Mouse (Mus musculus): ENCODE measurements around the gene Foxo3.

DNA sequence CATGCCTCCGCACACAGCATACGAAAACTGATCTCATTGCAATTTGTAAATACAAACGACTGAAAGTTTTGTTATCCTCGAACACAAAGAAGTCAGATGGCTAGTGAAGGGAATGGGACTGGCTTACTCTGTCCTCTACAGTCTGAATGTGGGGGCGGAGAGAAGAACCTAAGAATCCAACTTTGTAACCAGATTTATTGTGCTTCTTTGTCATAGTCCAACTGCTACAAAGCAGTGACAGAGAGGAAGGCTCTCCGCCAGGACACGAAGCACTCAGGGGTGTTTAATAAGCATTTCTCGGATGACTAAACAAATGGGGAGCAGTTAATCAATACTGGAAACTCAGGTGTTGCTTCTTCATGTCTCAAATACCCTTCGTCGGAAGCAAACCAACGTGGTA, 43.6 kb downstream of the Foxo3 start:
- no peak for TF ChIP-seq CTCF (IDR thresholded peaks at IDR 0.05; ENCODE audit: insufficient read depth, low read length)
- TF ChIP-seq POLR2A (IDR thresholded peaks at IDR 0.05; ENCODE audit: borderline replicate concordance, extremely low read depth, low read depth, low read length): no peak

Measured in lung, adult 2 months (tissue).